Mouse (Mus musculus): ENCODE results near the gene Mfsd11.

DNA sequence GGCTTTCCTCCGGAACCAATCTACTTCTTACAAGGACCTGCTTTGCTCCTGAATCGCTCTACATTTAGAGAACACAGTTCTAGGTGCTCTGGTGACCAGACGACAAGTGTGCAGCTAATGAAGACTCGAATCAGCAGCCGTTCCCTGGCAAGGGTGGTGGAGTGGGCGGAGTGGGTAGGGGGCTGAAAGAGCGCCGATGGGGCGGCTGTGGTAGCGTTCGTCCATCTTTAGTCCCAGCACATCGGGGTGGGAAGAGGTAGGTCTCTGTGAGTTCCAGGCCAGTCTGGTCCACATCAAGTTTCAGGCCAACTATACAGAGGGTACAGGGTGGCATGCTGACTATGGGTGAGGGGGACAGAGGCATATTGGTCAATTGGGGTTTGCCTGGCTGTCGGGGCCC, 38.6 kb upstream of the Mfsd11 start:
- no peak for TF ChIP-seq CTCF (IDR thresholded peaks at IDR 0.05; ENCODE audit: control insufficient read depth, insufficient read depth, low read length)
- no peak for TF ChIP-seq POLR2A (IDR thresholded peaks at IDR 0.05; ENCODE audit: borderline replicate concordance, control insufficient read depth, low read depth, low read length)
